Mouse (Mus musculus) erythroblast, embryonic 14.5 days (primary cell): ENCODE measurements around the gene Hoxd13.

ENCODE experiments used
- GATA1 ChIP-seq: IDR thresholded peaks from 2 replicates; pipeline ENCODE4 v1.6.1; 2012; ENCODE audit warnings: low read length, inconsistent platforms, mixed read lengths
- TAL1 ChIP-seq: IDR thresholded peaks from 3 replicates; pipeline ENCODE4 v1.6.1; 2012; ENCODE audit warnings: low read length, inconsistent platforms, mixed read lengths

DNA sequence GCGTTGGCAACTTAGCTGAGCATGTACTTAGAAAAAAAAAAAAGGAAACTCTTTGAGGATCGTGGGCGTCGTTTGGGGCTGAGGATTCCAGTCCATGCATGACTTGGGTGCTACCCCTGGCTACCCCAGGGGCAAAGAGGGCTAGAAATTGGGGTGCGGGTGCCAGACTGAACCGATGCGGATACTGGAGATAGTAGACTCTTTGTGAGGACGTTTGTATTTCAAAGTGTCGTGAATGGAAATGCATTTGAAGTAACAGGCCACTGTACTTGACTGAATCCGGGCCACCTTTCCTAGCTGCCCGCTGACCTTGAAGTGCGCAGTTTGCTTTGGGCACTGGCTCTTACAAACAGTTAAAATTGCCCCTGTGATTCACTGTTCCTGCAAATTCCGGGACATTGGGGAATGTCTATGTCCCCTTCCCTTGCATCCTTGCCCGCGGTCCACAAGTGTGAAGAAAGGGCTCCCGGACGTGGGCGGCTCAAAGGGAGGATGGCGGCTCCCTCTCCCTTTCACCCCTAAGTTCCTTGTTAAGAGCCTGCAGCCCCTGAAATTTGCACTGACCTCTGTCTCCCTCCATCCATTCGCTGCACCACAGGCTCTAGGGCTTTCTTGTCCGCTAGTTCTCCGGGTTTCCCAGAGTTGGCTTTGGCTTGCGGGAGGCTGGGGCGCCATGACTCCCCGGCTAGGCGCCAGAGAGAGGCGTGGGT lies 19.0 kb downstream of the Hoxd13 start:
- TF ChIP-seq GATA1 (no peak), TAL1 (no peak)
